Mouse (Mus musculus) MN1 (cell line): ENCODE results near the gene Nrn1l.

Source experiments
- DNase-seq: peaks from one replicate; pipeline ENCODE4 v3.0.0-alpha.2; 2016; ENCODE audit warnings: low spot score

The Nrn1l gene

DNA sequence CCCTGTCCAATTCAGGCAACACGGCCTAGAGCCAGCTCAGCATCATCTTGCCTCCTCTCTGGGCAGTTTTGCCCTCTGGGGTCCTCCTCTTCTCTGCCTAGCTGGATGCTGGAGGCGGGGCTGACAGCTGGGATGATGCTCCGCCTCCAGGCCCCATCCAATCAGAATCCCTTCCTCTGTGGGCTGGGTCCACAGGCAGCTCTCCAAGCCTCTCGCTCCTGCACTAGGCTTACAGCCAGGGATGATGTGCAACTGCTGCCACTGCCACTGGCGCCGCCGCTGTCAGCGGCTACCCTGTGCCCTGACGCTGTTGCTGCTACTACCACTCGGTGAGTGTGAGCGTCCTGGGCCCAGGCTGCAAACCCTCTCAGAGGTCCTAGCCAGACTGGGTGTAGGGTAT lies at the start of gene Nrn1l:
Nrn1l (plus strand) TSS at position 229 of the 400 bp plus-strand sequence.
- peak; percentile 92 for DNase-seq

DNA sequence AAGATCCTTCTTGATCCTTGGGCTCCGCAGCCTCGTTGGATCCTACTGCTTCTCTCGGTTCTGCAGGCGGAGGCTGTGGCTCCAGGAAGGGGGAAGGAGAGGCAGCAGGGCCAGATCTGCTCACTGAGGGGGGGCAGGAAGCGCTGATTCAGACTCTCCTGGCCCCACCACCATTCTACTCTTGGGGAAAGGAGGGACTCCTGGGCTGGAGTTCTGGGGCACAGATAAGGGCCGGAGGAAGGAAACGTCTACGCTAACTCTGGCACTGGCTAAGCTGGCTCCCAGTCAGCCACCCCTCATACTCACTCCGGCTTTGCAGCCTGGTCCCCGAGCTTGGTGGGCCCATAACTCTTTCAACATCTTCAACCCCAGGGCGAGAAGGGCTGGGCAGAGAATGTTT lies 46.7 kb upstream of the Nrn1l start:
- DNase-seq, result no peak

DNA sequence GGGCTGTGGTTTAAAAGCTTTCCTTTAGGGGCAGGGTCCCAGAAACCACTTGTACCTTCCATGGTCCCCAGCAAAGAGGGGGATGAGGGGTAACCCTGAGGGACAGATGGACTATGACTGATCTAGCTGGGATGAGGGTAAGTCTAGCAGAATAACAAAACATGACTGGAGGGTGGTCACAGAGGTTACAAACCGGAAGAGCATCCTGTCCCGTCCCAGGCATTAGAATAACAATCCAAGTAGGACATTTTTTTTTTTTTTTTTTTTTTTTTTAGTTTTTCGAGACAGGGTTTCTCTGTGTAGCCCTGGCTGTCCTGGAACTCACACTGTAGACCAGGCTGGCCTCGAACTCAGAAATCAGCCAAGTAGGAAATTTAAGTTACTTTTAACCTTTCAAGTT lies 43.4 kb upstream of the Nrn1l start:
- DNase-seq, result no peak

DNA sequence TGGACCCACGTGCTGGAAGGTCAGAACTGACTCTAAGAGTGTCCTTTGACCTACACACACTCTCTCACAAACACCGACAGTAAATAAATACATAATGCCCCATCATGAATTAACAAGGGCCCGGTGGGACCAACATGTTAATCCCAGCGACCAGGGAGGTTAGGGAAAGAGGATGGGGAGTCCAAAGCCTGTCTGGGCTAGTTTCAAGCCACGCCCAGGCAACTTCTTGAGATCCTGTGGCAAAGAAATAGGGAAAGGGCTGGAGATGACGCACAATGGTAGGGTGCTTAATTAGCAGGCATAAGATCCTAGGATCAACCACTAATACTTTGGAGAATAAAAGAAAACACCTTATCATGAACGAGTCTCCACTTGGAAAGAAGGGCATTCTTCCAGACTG lies 42.8 kb upstream of the Nrn1l start:
- no peak for DNase-seq

DNA sequence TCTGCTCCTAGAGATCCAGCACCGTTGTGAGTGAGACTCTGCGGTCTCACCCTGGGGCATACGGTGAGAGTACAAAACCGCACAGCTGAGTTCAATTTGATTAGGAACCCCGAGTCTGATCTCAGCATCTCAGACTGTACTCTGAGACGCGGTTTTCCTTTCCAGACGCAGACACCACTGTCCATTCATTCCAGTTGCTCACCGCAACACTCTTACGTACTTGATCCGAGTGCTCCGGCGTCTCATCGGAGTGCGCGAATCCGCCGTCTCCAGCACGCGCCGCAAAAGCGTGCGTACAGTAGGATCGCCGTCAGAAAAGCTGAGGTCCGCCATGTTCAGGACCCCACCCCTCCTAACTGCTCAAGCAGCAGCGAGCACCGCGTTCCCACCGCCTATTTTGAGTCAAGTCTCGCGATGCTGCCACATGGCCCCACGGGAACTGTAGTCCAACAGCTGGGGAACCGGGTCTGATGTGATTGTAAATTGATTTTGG lies 41.7 kb upstream of the Nrn1l start:
- DNase-seq, result peak; percentile 96

DNA sequence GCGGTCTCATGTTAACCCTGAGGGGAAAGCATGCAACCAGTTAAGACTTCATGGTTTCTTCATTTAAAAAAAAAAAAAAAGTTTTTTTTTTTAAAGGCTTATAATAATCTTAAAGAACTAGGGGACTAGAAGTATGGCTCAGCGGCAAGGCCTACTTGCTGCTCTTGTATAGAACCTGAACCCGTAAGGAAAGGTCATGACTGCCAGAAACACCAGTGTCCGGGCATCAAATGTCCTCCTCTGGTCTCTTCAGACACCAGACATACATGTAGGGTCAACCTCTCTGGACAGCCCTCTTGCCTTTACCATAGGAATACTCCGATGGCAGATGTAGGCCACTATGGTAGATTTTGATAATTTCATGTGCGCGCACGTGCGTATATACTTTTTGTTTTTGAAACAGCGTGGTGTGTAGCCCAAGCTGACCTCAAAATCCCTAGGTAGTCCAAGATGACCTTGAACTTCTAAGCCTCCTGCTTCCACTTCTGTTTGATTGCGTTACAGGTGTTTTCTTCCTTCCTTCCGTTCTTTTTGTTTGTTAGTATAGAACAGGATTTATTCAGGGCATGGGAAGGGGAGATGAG lies 41.1 kb upstream of the Nrn1l start:
- DNase-seq, result no peak

DNA sequence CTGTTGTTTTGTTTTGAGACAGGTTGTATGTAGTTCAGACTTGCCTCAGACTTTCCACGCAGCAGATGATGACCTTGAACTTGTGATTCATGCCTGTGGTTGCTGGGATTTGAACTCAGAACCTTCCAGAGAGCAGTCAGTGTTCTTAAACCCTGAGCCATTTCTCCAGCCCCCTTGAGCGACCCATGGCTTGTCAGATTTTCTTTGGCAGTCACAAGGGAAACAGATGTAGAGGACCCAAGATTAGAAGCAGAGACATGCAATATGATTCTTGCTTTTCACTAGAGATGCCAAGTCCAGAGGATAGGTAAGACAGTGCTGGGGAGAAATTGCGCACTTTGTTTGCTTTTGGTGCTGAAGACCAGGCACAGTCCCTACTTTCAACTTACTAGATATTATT lies 40.2 kb upstream of the Nrn1l start, which contains the start of gene Cenpt:
Cenpt (minus strand) TSS at position 101 of the 400 bp plus-strand sequence.
- no peak for DNase-seq

DNA sequence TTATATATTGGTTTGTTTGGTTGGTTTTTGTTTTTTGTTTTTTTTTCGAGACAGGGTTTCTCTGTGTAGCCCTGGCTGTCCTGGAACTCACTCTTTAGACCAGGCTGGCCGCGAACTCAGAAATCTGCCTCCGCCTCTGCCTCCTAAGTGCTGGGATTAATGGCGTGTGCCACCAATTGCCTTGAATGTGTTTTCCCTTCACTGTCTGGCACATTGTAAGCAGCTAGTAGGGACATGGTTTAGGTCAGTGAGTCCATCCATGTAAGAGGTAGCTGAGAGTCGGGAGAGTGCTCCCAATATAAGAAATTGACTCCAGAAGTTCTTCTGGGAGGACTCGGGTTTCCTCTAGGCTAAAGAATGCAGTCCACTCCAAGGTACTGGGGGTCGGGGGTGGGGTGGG lies 39.1 kb upstream of the Nrn1l start:
- no peak for DNase-seq

DNA sequence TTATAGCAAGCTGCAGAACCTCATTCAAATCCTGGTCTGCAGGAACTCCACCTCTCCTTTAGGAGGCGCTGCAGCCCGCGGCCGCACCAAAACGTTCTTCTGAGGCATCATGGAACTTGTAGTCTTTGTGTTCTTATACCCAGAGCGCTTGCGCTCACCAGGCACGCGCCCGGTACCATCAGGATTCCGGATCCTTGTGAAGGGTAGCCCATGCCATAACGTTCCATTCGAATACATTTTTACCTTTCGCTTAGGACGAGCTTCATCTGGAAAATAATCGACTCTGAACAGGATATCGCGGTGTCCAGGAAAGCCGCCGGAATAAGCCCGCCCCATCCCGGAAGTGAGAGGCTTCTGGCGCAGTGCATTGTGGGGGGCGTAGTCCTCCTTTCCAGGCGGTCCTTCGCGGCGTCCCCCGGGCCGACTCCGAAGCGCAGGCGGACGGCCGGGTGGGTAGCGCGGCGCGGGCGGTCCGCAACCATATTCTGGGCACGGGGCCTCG lies 38.6 kb upstream of the Nrn1l start, which contains the start of gene Thap11:
Thap11 (plus strand) TSS at position 418 of the 502 bp plus-strand sequence.
- DNase-seq, result peak; percentile 95

DNA sequence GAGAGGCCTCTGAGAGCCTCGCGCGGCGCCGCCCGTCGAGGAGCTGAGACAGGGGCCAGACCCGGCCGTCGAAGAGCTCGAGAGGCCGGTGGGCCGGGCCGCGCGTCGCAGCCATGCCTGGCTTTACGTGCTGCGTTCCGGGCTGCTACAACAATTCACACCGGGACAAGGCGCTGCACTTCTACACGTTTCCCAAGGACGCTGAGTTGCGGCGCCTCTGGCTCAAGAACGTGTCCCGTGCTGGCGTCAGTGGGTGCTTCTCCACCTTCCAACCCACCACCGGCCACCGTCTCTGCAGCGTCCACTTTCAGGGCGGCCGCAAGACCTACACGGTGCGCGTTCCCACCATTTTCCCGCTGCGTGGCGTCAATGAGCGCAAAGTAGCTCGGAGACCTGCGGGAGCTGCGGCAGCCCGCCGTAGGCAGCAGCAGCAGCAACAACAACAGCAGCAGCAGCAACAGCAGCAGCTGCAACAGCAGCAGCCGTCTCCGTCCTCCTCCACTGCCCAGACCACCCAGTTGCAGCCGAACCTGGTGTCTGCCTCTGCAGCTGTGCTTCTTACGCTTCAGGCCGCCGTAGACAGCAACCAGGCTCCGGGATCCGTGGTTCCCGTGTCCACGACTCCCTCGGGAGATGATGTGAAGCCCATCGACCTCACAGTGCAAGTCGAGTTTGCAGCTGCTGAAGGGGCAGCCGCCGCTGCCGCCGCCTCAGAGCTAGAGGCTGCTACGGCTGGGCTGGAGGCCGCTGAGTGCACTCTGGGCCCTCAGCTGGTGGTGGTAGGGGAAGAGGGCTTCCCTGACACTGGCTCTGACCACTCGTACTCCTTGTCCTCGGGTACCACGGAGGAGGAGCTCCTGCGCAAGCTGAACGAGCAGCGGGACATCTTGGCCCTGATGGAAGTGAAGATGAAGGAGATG lies 37.9 kb upstream of the Nrn1l start:
- DNase-seq, result peak; percentile 70

DNA sequence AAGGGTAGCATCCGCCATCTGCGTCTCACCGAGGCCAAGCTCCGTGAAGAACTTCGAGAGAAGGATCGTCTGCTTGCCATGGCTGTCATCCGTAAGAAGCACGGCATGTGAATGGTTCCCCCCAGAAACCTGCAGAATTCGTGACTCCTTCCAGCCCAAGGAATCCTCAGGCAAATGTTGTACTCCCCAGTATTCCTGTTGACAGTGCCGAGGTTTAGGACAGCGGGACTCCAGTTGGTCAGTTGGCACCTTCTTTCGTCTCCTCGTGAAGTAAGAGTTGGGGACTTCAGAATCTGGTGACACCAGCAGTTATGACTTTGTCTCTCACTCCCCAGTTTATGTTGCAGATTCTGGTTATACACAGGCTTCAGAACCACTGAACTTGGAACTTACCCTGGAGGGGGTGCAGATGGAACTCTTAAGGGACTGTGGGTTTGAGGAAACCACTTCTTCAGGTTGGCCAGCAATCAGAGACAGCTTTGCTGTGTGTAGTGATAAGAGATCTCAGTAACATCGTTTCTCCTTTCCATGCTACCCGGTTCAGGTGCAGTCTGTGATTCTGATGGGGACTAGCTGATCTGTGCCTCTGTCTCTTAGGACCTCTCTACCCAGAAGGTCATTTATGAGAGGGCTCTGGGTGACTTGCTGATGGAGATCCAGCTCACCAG lies 37.1 kb upstream of the Nrn1l start:
- no peak for DNase-seq

DNA sequence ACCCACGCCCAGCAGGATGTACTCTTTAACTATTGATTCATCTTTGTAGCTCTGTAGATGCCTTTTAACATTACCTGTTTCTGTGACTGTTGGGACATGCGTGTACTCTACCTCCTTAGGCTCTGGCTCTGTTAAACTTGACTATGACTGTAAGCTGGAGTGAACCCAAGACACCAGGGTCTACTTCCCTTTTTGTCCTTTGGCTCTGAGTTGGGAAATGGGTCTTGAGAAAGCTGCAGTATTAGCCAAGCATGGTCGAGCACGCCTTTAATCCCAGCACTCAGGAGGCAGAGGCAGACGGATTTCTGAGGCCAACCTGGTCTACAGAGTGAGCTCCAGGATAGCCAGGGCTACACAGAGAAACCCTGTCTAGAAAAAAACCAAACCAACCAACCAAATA lies 34.9 kb upstream of the Nrn1l start:
- DNase-seq, result no peak

DNA sequence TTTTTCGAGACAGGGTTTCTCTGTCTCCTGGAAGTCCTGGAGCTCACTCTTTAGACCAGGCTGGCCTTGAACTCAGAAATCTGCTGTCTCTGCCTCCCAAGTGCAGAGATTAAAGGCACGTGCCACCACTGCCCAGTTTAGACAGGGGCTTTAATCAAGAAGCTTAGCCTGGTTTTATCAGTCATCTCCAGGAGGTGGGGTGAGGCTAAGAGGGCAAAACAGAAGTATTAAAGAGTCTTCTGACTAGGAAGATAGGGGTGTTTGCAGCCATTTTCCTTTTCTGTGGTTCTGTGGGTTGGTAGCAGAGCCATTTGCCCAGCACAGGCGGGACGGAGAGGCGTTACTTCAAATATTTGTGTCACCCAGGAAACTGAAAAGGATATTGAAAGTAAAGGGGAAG lies 34.1 kb upstream of the Nrn1l start:
- DNase-seq, result peak; percentile 25

DNA sequence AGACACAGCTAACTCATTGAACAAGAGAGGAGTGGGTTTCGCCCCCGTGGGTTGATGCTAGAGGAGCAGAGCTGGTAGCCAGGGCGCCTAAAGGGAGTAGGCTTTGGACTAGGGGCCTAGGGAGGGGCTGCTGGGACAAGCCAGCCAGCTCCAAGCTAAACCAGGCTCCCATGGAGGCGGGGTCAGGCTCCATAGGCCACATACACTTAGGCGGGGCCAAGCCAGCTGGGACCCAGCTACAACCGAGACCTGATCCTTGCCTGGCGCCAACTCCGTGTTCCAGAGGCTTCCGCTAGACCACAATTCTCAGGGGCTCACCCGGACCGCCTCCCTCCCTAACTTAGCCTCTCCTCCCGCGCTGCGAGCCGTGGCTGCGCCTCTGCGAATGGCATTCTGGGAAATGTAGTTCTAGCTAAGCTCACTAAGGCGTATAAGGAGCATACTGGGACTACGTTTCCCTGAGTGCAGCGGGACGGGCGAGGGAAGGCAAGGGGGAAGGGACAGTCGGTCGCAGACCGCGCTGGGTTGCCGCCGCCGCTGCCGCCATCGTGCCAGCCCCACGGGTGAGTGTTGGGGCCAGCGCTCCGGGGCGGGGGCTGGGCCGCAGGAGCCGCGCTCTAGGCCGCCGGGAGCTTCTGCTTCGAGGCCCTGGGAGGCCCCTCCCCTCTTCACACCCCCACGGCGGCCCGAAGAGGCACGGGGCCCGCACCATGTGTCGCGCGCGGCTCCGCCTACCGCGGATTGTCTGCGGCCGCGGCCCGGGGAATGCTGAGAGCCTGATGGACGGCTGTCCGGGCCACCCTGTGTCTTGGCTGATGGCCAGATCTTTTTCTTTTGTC lies 33.0 kb upstream of the Nrn1l start, which contains the start of gene Nutf2:
Nutf2 (plus strand) TSS at position 438 of the 839 bp plus-strand sequence.
- DNase-seq, result peak; percentile 100

DNA sequence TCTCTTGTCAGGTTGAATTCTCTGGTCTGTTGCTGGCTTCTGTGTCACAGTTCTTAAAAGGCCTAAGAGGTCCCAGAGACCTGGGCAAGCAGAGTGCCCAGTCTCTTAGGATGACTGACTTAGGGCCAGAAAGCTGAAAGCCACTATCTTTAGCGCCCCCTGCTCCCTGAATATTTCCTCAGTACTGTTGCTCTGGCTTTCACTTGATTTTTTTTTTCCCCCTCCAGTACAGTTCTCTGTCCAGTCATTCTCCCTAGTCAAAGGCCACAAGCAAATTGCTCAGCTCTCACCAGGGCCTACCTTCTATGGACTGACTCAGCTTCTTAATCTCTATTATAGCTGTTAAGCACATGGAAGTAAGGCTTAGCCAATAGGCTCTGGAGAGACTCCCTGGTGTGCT lies 31.4 kb upstream of the Nrn1l start:
- DNase-seq, result peak; percentile 73

DNA sequence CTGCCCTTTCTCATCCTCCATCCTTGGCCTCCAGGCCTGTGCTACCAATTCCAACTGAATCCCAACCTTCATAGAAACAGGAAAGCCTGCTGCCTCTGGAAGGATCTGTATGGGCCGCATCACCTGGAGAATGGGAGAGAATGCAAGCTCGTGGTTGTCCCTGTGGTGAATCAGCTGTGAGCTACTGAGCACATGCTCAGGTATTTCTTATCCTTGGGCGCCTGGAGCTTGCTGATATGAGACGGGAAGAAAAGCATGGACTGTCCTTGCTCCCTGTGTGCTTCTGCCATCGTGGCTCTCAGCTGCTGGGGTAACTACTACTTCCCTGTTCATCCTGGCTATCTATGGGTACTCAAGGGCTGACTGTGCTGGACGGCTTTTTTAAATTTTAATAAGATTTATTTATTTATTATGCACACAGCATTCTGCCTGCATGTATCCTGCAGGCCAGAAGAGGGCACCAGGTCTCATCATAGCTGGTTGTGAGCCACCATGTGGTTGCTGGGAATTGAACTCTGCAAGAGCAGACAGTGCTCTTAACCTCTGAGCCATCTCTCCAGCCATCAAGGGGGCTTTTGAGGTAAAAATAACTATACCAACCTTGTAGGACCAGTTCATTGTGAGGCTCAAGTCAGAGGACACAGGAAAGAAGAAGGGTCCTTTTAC lies 26.9 kb upstream of the Nrn1l start:
- DNase-seq, result no peak

DNA sequence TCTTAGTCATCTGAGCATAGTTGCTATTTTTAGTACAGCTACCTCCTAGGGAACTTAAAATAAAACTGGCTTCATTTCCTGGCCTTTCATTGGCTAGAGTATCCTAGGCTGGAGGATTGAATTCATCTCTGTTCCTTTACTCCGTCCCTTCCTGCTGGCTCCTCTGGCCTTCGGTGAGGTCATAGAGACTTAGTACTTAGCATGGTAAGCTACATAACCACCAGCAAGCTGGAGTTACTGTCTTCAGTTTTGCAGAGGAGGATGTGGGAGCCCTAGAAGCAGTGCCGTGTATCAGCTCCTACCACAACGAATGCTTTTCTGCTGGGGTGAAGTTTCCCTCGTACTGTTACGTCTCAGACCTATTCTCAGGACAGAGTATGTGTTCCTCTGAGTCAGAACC lies 19.1 kb upstream of the Nrn1l start:
- DNase-seq, result no peak

DNA sequence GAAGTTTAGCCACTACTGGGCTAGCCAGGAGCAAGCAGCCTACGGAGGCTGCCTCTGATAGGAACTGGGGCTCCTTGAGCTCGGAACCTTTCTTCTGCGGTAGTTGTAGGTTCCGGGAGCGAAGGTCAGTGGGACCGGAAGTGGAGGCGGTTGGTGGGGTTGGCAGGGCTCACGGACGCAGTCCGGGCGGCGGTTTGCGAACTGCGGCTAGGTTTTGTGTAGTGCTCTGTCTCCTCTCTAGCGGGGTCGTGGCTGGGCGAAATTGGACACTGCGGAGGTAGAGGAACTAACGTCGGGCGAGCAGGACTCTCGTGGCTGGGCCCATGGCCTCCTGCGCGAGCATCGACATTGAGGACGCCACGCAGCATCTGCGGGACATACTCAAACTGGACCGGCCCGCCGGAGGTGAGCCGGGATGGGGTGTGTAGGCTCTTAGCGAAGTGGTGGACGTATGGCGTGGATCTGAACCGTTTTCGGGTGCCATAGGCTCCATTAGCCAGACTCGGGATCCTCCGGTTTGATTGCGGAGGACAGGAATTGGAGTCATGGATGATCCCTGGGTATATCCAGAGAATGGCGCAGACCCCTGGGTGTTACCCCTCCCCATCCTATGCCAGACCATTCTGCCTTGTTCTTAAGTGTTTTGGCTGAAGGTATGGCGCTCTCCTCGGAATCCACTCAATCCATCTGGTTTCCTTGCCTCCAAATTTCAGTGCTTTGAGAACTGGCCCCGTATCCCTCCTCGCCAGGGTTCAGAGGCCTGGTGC lies 12.4 kb upstream of the Nrn1l start, which contains the start of gene Edc4:
Edc4 (plus strand) TSS at position 128 of the 767 bp plus-strand sequence.
- DNase-seq, result peak; percentile 89

DNA sequence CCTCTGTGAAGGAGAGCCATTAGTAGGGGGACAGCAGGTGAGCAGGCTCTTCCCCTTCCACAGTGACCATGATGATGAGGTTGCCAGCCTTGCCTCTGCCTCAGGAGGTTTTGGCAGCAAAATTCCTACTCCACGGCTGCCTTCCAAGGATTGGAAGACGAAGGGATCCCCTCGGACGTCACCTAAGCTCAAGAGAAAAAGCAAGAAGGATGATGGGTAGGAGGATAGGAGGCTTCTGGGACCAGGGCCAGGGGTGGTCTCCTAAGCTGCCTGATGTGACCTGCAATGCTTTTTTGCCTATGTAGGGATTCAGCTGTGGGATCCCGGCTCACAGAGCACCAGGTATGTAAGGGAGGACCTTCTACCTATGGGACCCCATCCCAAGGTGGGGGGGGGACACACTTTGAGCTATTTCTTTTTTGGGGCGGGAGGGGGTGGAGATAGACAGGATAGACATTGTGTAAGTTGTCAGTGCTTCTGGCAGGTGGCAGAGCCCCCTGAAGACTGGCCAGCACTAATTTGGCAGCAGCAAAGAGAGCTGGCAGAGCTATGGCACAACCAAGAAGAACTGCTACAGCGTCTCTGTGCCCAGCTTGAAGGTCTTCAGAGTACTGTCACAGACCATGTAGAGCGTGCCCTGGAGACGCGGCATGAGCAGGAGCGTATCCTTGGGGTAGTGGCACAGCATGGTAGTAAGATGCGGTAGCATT lies 3.5 kb upstream of the Nrn1l start:
- DNase-seq, result no peak
